Mouse (Mus musculus) left cerebral cortex, postnatal 4 days (tissue): ENCODE data around the gene Naaladl2. TPM values are rescaled to one million over a fixed set of nuclear protein-coding genes. Genes with fewer than 3 reads are reported as not detected.

ENCODE experiments used
- DNase-seq: peaks from one replicate; pipeline ENCODE4 v3.0.0-alpha.2; 2022
- intact Hi-C: fragments of 180-260 bp; cut with DNase I; formaldehyde crosslinking; loops from one replicate; pipeline ENCODE4 v1.15.1; 2025
- total RNA-seq, 2 experiments: library from RNA; stranded (reverse); gene quantifications; 2 replicates each; pipeline ENCODE4 v1.2.3; 2021

The Naaladl2 gene
- total RNA-seq, 2 experiments from 2014 or later, result 1.3 to 1.5 TPM

GRCm38 (mm10) chr3:24048217-24048616 lies 1095.8 kb downstream of the Naaladl2 start:
- intact Hi-C loops, result no loop called here
- no peak for DNase-seq

GRCm38 (mm10) chr3:24001741-24002140 lies 1142.3 kb downstream of the Naaladl2 start:
- intact Hi-C loops, result no loop called here
- no peak for DNase-seq

- intact Hi-C loops, result no loop called here
- no peak for DNase-seq
Measured at GRCm38 (mm10) chr3:23973727-23974126, 1170.3 kb downstream of the Naaladl2 start.

- DNase-seq, result no peak
- intact Hi-C loops, result no loop called here
Measured at GRCm38 (mm10) chr3:23972747-23973667, 1171.1 kb downstream of the Naaladl2 start.

- intact Hi-C loops, result no loop called here
- no peak for DNase-seq
Measured at GRCm38 (mm10) chr3:23962961-23963621, 1181.0 kb downstream of the Naaladl2 start.

GRCm38 (mm10) chr3:23946182-23946581 lies 1197.9 kb downstream of the Naaladl2 start:
- intact Hi-C loops, result no loop called here
- DNase-seq, result no peak

- no peak for DNase-seq
- intact Hi-C loops, result no loop called here
Measured at GRCm38 (mm10) chr3:23937299-23937698, 1206.8 kb downstream of the Naaladl2 start.

- intact Hi-C loops, result no loop called here
- DNase-seq, result no peak
Measured at GRCm38 (mm10) chr3:23928097-23928496, 1216.0 kb downstream of the Naaladl2 start.

GRCm38 (mm10) chr3:23907682-23908081 lies 1236.4 kb downstream of the Naaladl2 start:
- intact Hi-C loops, result no loop called here
- no peak for DNase-seq

GRCm38 (mm10) chr3:23865688-23866087 lies 1278.4 kb downstream of the Naaladl2 start:
- DNase-seq, result no peak
- intact Hi-C loops, result no loop called here

- intact Hi-C loops, result no loop called here
- no peak for DNase-seq
Measured at GRCm38 (mm10) chr3:23857275-23857674, 1286.8 kb downstream of the Naaladl2 start.

- intact Hi-C loops, result no loop called here
Measured at GRCm38 (mm10) chr3:23817585-23817984, 1326.5 kb downstream of the Naaladl2 start.

GRCm38 (mm10) chr3:23758746-23759145 lies 1385.3 kb downstream of the Naaladl2 start:
- intact Hi-C loops, result no loop called here
- DNase-seq, result no peak

More at GRCm38 (mm10) chr3:23817585-23817984, 1326.5 kb downstream of the Naaladl2 start:
- no peak for DNase-seq
